Mouse (Mus musculus) embryonic facial prominence, embryonic 14.5 days (tissue): ENCODE measurements around the gene Gm43951. TPM values are rescaled to one million over a fixed set of nuclear protein-coding genes. Genes with fewer than 3 reads are reported as not detected.

ENCODE experiments used
- ATAC-seq: fragments of 200-750 bp; cut with Nextera tagmentation; 2 replicates; pipeline ENCODE4 v1.8.0; 2017; ENCODE audit warnings: low read depth, moderate number of reproducible peaks, moderate TSS enrichment
- DNase-seq: peaks from one replicate; pipeline ENCODE4 v3.0.0-alpha.2; 2015; ENCODE audit warnings: low spot score
- H3K27ac ChIP-seq: fragments of 300-500 bp; sonication (generic); replicated peaks from 2 replicates; pipeline ENCODE4 v1.5.1; 2014; ENCODE audit warnings: low read depth, mild to moderate bottlenecking, low read length, moderate library complexity
- H3K27me3 ChIP-seq: fragments of 300-500 bp; sonication (generic); replicated peaks from 2 replicates; pipeline ENCODE4 v1.6.1; 2014; ENCODE audit warnings: low read length; ENCODE audit not compliant: control insufficient read depth, insufficient read depth
- H3K36me3 ChIP-seq: fragments of 300-500 bp; sonication (generic); 2 replicates; pipeline ENCODE4 v1.6.1; 2014; ENCODE audit warnings: low read length, mixed read lengths; ENCODE audit not compliant: control insufficient read depth, insufficient read depth
- H3K4me1 ChIP-seq: fragments of 300-500 bp; sonication (generic); 2 replicates; pipeline ENCODE4 v1.6.1; 2014; ENCODE audit warnings: antibody characterized with exemption, low read length; ENCODE audit not compliant: control insufficient read depth, insufficient read depth
- H3K4me2 ChIP-seq: fragments of 300-500 bp; sonication (generic); 2 replicates; pipeline ENCODE4 v1.6.1; 2014; ENCODE audit warnings: low read depth, mild to moderate bottlenecking, low read length, moderate library complexity, mixed read lengths
- H3K4me3 ChIP-seq: fragments of 300-500 bp; sonication (generic); 2 replicates; pipeline ENCODE4 v1.5.1; 2014; ENCODE audit warnings: low read depth, mild to moderate bottlenecking, low read length
- H3K9ac ChIP-seq: fragments of 300-500 bp; sonication (generic); 2 replicates; pipeline ENCODE4 v1.6.1; 2014; ENCODE audit warnings: low read depth, mild to moderate bottlenecking, low read length, moderate library complexity, mixed read lengths
- H3K9me3 ChIP-seq: fragments of 300-500 bp; sonication (generic); 2 replicates; pipeline ENCODE4 v1.6.1; 2016; ENCODE audit warnings: low read length; ENCODE audit not compliant: control insufficient read depth
- WGBS: fragments of 180-500 bp; shearing (Covaris S2); extraction: QIAGEN DNeasy Blood & Tissue Kit; methylation state at CpG from one replicate; pipeline ENCODE4 v1.1.7; 2014; 5-methylcytosine and 5-hydroxymethylcytosine counted together
- polyA plus RNA-seq: library from polyadenylated mRNA; unstranded; fragments of >200 nt; fragmentation: Nextera tagmentation; extraction: Ambion mirVana; gene quantifications from 2 replicates; pipeline ENCODE4 v1.2.1, GENCODE M21; 2014

Gene Gm43951
- polyA plus RNA-seq, 1 experiment from 2014 or later: 0.15 TPM

DNA sequence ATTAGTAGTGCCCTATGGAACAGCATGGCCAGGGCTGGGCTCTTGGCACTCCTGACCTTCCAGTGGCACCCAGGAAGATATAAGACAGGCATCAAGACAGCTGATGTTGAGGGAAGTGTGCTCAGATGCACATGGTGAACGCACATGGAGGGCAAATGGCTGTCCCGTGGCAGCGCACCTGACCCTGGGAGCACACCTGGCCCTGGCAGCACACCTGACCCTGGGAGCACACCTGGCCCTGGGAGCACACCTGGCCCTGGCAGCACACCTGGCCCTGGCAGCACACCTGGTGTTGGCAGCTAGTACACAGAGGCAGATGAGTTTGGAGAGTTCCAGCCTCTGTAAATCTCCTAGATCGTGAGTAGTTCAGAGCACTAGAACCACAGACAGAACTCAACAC lies 21.9 kb upstream of the Gm43951 start:
- DNase-seq (no peak), ATAC-seq (no peak)
- Histone ChIP-seq H3K4me1 (no peaks in the 10 kb centered on the region; the same call in 1 of the 2 replicates), H3K9ac (no peak overlapping the region), H3K27me3 (no peaks in the 10 kb centered on the region), H3K36me3 (no peaks in the 10 kb centered on the region), H3K9me3 (no peaks in the 10 kb centered on the region), H3K27ac (no peak overlapping the region), H3K4me3 (no peak overlapping the region), H3K4me2 (no peak overlapping the region)
- WGBS: 88% methylated on average over 4 of the region's 4 CpGs

GRCm38 (mm10) chr11:72226901-72227300 lies 20.3 kb upstream of the Gm43951 start:
- ATAC-seq: no peak
- 78% methylated on average over 6 of the region's 6 CpGs for whole genome bisulfite sequencing

GRCm38 (mm10) chr11:72226020-72226791 lies 19.6 kb upstream of the Gm43951 start:
- Histone ChIP-seq H3K9me3 (no peaks in the 10 kb centered on the region), H3K27me3 (no peaks in the 10 kb centered on the region), H3K4me3 (no peak overlapping the region), H3K4me2 (no peak overlapping the region), H3K4me1 (no peaks in the 10 kb centered on the region; the same call in 1 of the 2 replicates), H3K27ac (no peak overlapping the region), H3K9ac (no peak overlapping the region), H3K36me3 (no peaks in the 10 kb centered on the region)
- 41% methylated on average over 10 of the region's 10 CpGs for WGBS
- no peak for DNase-seq
- no peak for ATAC-seq

More at GRCm38 (mm10) chr11:72226901-72227300, 20.3 kb upstream of the Gm43951 start:
- Histone ChIP-seq H3K9me3 (no peaks in the 10 kb centered on the region), H3K9ac (no peak overlapping the region), H3K27me3 (no peaks in the 10 kb centered on the region), H3K4me2 (no peak overlapping the region), H3K27ac (no peak overlapping the region), H3K36me3 (no peaks in the 10 kb centered on the region), H3K4me1 (no peaks in the 10 kb centered on the region; the same call in 1 of the 2 replicates), H3K4me3 (no peak overlapping the region)
- no peak for DNase-seq

DNA sequence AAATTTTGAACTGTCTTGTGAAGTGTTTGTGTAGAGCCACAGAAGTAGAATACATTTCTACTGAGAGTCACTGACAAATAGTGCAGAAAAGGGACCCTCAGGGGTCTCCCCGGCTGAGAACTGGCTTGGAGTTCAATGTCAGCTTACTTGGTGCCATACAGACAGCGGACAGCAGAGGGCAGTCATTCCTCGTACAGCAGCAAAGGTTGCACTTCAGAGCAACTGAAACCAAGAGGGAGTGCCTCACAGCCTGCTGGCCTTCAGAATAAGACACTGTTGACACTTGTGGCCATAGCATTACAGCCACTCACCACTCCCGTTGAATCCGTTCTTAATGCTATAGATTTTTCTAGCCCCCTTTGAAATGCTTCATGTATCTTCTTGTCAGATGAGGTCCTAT lies 18.2 kb upstream of the Gm43951 start:
- Histone ChIP-seq H3K9me3 (no peaks in the 10 kb centered on the region), H3K4me1 (no peaks in the 10 kb centered on the region; the same call in 1 of the 2 replicates), H3K27me3 (no peaks in the 10 kb centered on the region), H3K4me2 (no peak overlapping the region), H3K4me3 (no peak overlapping the region), H3K9ac (no peak overlapping the region), H3K27ac (no peak overlapping the region), H3K36me3 (no peaks in the 10 kb centered on the region)
- peak; percentile 75 for DNase-seq
- no peak; the same call in 1 of the 2 replicates for ATAC-seq
- WGBS: 13% methylated on average over 5 of the region's 5 CpGs

- H3K4me3 ChIP-seq: no peak overlapping the region
- 75% methylated on average over 4 of the region's 4 CpGs for WGBS
- H3K9ac ChIP-seq: no peak overlapping the region
- ATAC-seq: no peak
- no peaks in the 10 kb centered on the region for H3K36me3 ChIP-seq
- H3K9me3 ChIP-seq: no peaks in the 10 kb centered on the region
- no peaks in the 10 kb centered on the region for H3K27me3 ChIP-seq
- no peaks in the 10 kb centered on the region; the same call in 1 of the 2 replicates for H3K4me1 ChIP-seq
- no peak overlapping the region for H3K4me2 ChIP-seq
- no peak for DNase-seq
- H3K27ac ChIP-seq: no peak overlapping the region
These were observed 16.8 kb upstream of the Gm43951 start for GRCm38 (mm10) chr11:72223414-72223813.

GRCm38 (mm10) chr11:72221278-72221677 lies 14.6 kb upstream of the Gm43951 start:
- no peaks in the 10 kb centered on the region for H3K27me3 ChIP-seq
- H3K9ac ChIP-seq: no peak overlapping the region
- no peak overlapping the region for H3K27ac ChIP-seq
- DNase-seq (peak; percentile 84), ATAC-seq (peak; percentile 35; the same call in 1 of the 2 replicates)
- no peaks in the 10 kb centered on the region for H3K36me3 ChIP-seq
- H3K4me3 ChIP-seq: no peak overlapping the region
- H3K9me3 ChIP-seq: no peaks in the 10 kb centered on the region
- H3K4me2 ChIP-seq: no peak overlapping the region
- no peaks in the 10 kb centered on the region; the same call in 1 of the 2 replicates for H3K4me1 ChIP-seq
- 18% methylated on average over 6 of the region's 6 CpGs for WGBS

DNA sequence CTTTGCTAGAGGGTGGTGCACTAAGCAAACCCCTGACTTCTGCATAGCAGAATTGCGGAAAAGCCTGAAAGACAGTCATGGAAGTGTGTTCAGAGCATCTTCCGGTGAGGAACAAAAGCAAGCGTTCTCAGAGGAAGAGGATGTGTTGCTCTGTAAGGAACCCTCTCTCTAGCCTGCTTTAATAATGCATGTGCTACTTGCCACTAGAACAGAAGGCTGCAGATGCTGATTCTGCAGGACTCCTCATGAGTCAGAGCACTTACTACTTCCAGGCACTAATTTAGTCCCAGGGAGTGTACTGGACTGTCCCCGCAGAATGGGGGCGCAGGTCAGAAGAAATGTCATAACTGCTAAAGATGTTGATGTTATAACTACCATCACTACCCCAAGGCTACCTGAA lies 10.5 kb upstream of the Gm43951 start:
- Histone ChIP-seq H3K9ac (no peak overlapping the region; the same call in 1 of the 2 replicates), H3K4me2 (no peak overlapping the region)

DNA sequence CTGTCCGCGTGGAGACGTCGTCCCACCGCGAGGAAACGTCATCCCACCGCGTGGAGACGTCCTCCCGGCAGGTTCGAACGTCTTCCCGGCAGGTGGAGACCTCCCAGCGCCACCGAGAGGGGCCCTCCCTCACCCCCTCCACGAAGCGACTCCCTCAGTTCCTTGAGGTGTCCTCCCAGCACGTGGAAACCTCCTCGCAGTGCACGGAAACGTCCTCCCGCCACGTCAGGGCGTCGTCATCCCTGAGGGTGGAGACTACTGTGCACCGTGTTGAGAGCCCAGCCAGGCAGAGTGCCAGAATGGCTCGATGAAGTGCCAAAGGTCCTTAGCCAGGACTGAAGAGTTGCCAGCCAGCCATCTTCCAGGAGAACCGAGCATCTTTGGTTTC lies 8.8 kb upstream of the Gm43951 start, which contains the start of gene Med31:
Gene Med31 (minus strand): TSS at position 183 of the 388 bp plus-strand sequence.
- WGBS: 2% methylated on average over 27 of the region's 29 CpGs
- Histone ChIP-seq H3K4me1 (peaks cover 11% of the 10 kb centered on the region), H3K36me3 (peaks cover 27% of the 10 kb centered on the region), H3K4me2 (peak within 1 kb of the TSS; percentile 97), H3K4me3 (peak within 1 kb of the TSS; percentile 69), H3K27me3 (no peaks in the 10 kb centered on the region), H3K9me3 (no peaks in the 10 kb centered on the region), H3K27ac (peak within 1 kb of the TSS; percentile 78), H3K9ac (peak within 1 kb of the TSS; percentile 69)
- ATAC-seq: peak; percentile 60
- DNase-seq: peak; percentile 83

More for the DNA sequence above, 10.5 kb upstream of the Gm43951 start:
- Histone ChIP-seq H3K4me3 (no peak overlapping the region), H3K9me3 (no peaks in the 10 kb centered on the region), H3K4me1 (peaks cover 11% of the 10 kb centered on the region), H3K27ac (no peak overlapping the region), H3K36me3 (peaks cover 10% of the 10 kb centered on the region; the same call in 1 of the 2 replicates), H3K27me3 (no peaks in the 10 kb centered on the region)
- WGBS: 91% methylated on average over 5 of the region's 5 CpGs
- ATAC-seq (no peak), DNase-seq (no peak)
